Mouse (Mus musculus) bone marrow macrophage, adult 2 months (primary cell): ENCODE measurements around the gene Prkce.

ENCODE experiments used
- CTCF ChIP-seq: IDR thresholded peaks from 2 replicates; pipeline ENCODE4 v1.5.1; 2012; ENCODE audit warnings: low read depth, mild to moderate bottlenecking, low read length, moderate library complexity
- POLR2A ChIP-seq: IDR thresholded peaks from 2 replicates; pipeline ENCODE4 v1.6.1; 2012; ENCODE audit warnings: mild to moderate bottlenecking, low read depth, low read length, borderline replicate concordance

- TF ChIP-seq POLR2A = no peak
- TF ChIP-seq CTCF = no peak
Observed at GRCm38 (mm10) chr17:86429877-86430276, 262.3 kb downstream of the Prkce start.
